In genomic region chr11:5017506-5017905, GRCm38 (mm10) we compare ENCODE assay signal across 10 mouse cellular contexts. TPM values are rescaled to one million over a fixed set of nuclear protein-coding genes. Genes with fewer than 3 reads are reported as not detected.
DNase-seq lines count a peak whose midpoint lies in the region; ATAC-seq and TF ChIP-seq lines count a peak whose summit lies in the region.
"Had no signal": no experiment of that assay in that cellular context is flagged by ENCODE, and none has a peak within 500 bp of the region (broad histone marks: within the 10 kb centered on the region; RNA-seq: fewer than 3 reads in every experiment).

No protein-coding gene starts in this region.

- WGBS in hindbrain, embryonic 10.5 days: 74% methylated on average over 6 of the region's 6 CpGs

- H3K27ac ChIP-seq in layer of hippocampus, adult 2 months: peak overlapping the region; percentile 51; the same call in 1 of the 2 replicates
- no peak overlapping the region for H3K27ac ChIP-seq in hindbrain, embryonic 10.5 days

- H3K36me3 ChIP-seq in hindbrain, embryonic 10.5 days: peaks cover 88% of the 10 kb centered on the region

- H3K4me1 ChIP-seq in hindbrain, embryonic 10.5 days (replicated peaks): no peaks in the 10 kb centered on the region

- H3K9me3 ChIP-seq in hindbrain, embryonic 10.5 days: no peaks in the 10 kb centered on the region

- peak; percentile 28 for DNase-seq in embryo, embryonic 10 days (ENCODE audit: low spot score)
- no peak for DNase-seq in embryo, embryonic 11 days
- peak in 1 of 2 experiments; percentile 49 for DNase-seq in layer of hippocampus, adult 2 months (ENCODE audit: low spot score in 2 of 2)
- no peak for DNase-seq in layer of hippocampus, adult 8-10 months (ENCODE audit: low spot score in 2 of 2)
- DNase-seq in urinary bladder, postnatal 14 days (ENCODE audit: low spot score): peak; percentile 46
- DNase-seq in urinary bladder, adult 2 months (ENCODE audit: low spot score): no peak
- no peak for DNase-seq in hindbrain, embryonic 10.5 days (ENCODE audit: low spot score)
- DNase-seq: cerebellum, adult 9-10 months had no signal

- no peaks in the 10 kb centered on the region for H3K27me3 ChIP-seq in hindbrain, embryonic 10.5 days (ENCODE audit: insufficient read depth, poor library complexity, severe bottlenecking)

- H3K4me3 ChIP-seq in layer of hippocampus, adult 2 months: no peak overlapping the region
- H3K4me3 ChIP-seq in hindbrain, embryonic 10.5 days: no peak overlapping the region

- TF ChIP-seq CTCF in layer of hippocampus, adult 2 months (conservative IDR thresholded peaks at IDR 0.05): peak; percentile 79

- no peak for ATAC-seq in activated CD4-positive, CD25-positive, alpha-beta regulatory T cell, adult 4 months
- ATAC-seq: forebrain, embryonic 16.5 days had no signal

RNA-seq across cellular contexts. Expression of gene Ap1b1, which starts 30.9 kb away (rescaled TPM):
- total RNA-seq in layer of hippocampus, adult 2 months (2021): 100 to 1,000 TPM; 144 to 147 TPM
- 100 to 1,000 TPM; 144 to 152 (median 150) TPM for total RNA-seq in layer of hippocampus, adult 8-10 months (2022)
- 61.9 and 63.1 TPM in 2 replicates for polyA plus RNA-seq in urinary bladder, adult 2 months (2012; rRNA removed)
- polyA plus RNA-seq in activated CD4-positive, CD25-positive, alpha-beta regulatory T cell, adult 4 months (2017; shearing (Covaris generic)): 10 to 100 TPM; 51.9 to 60.4 TPM
- 62.6 and 70.3 TPM in 2 replicates for polyA plus RNA-seq in hindbrain, embryonic 10.5 days (2016; fragmentation: Nextera tagmentation; extraction: Ambion mirVana)

RNA-seq across cellular contexts. Expression of gene Rasl10a, which starts 40.4 kb away (rescaled TPM):
- 10 to 100 TPM; 87.7 to 95.3 TPM for total RNA-seq in layer of hippocampus, adult 2 months (2021)
- 10 to 100 TPM; 48.3 to 100.0 (median 69.5) TPM for total RNA-seq in layer of hippocampus, adult 8-10 months (2022)
- polyA plus RNA-seq in urinary bladder, adult 2 months (2012; rRNA removed): 2.0 and 3.6 TPM in 2 replicates
- polyA plus RNA-seq in activated CD4-positive, CD25-positive, alpha-beta regulatory T cell, adult 4 months (2017; shearing (Covaris generic)): not detected
- 0.44 and 0.84 TPM in 2 replicates for polyA plus RNA-seq in hindbrain, embryonic 10.5 days (2016; fragmentation: Nextera tagmentation; extraction: Ambion mirVana)

RNA-seq across cellular contexts. Expression of gene Gas2l1, which starts 47.6 kb away (rescaled TPM):
- total RNA-seq in layer of hippocampus, adult 2 months (2021): 10 to 100 TPM; 93.6 to 97.7 TPM
- total RNA-seq in layer of hippocampus, adult 8-10 months (2022): 10 to 100 TPM; 81.4 to 91.4 (median 86.0) TPM
- polyA plus RNA-seq in urinary bladder, adult 2 months (2012; rRNA removed): 45.8 and 50.5 TPM in 2 replicates
- polyA plus RNA-seq in activated CD4-positive, CD25-positive, alpha-beta regulatory T cell, adult 4 months (2017; shearing (Covaris generic)): under 1 TPM; 0.37 to 0.38 TPM
- polyA plus RNA-seq in hindbrain, embryonic 10.5 days (2016; fragmentation: Nextera tagmentation; extraction: Ambion mirVana): 25.5 and 34.9 TPM in 2 replicates

Comparison
In these comparisons a context has a peak if more than half of its experiments do, and no peak if none do; other contexts are left out.
1. DNase-seq: peak in embryo, embryonic 10 days (single experiment) and urinary bladder, postnatal 14 days (single experiment); none in embryo, embryonic 11 days (single experiment), layer of hippocampus, adult 8-10 months (0 of 2), urinary bladder, adult 2 months (single experiment) and hindbrain, embryonic 10.5 days (single experiment).
2. RNA of gene Gas2l1, which starts 47.6 kb away (polyA plus RNA-seq): 45.8 to 50.5 TPM in urinary bladder, adult 2 months and 25.5 to 34.9 TPM in hindbrain, embryonic 10.5 days; 0.37 to 0.38 TPM in activated CD4-positive, CD25-positive, alpha-beta regulatory T cell, adult 4 months; every median in the first group is over 10 times any median in the second.